Mouse (Mus musculus): ENCODE results near the gene 4930556J24Rik. TPM values are rescaled to one million over a fixed set of nuclear protein-coding genes. Genes with fewer than 3 reads are reported as not detected.

Gene 4930556J24Rik
- polyA plus RNA-seq, 1 experiment: not detected

- no peak for DNase-seq (ENCODE audit: low read depth)
- TF ChIP-seq POLR2A (IDR thresholded peaks at IDR 0.05; ENCODE audit: borderline replicate concordance, extremely low read depth, insufficient read depth, insufficient read length, poor library complexity, severe bottlenecking) (no peak), CTCF (IDR thresholded peaks at IDR 0.05; ENCODE audit: borderline replicate concordance, extremely low read depth, insufficient read depth, insufficient read length) (no peak)
Measured at GRCm38 (mm10) chr11:3993914-3994313, 17.3 kb upstream of the 4930556J24Rik start.

GRCm38 (mm10) chr11:3993132-3993531 lies 16.6 kb upstream of the 4930556J24Rik start:
- no peak for DNase-seq (ENCODE audit: low read depth)
- TF ChIP-seq POLR2A (IDR thresholded peaks at IDR 0.05; ENCODE audit: borderline replicate concordance, extremely low read depth, insufficient read depth, insufficient read length, poor library complexity, severe bottlenecking): no peak
- no peak for TF ChIP-seq CTCF (IDR thresholded peaks at IDR 0.05; ENCODE audit: borderline replicate concordance, extremely low read depth, insufficient read depth, insufficient read length)

GRCm38 (mm10) chr11:3989748-3990147 lies 13.2 kb upstream of the 4930556J24Rik start:
- DNase-seq (ENCODE audit: low read depth): no peak
- TF ChIP-seq POLR2A (IDR thresholded peaks at IDR 0.05; ENCODE audit: borderline replicate concordance, extremely low read depth, insufficient read depth, insufficient read length, poor library complexity, severe bottlenecking) (no peak), CTCF (IDR thresholded peaks at IDR 0.05; ENCODE audit: borderline replicate concordance, extremely low read depth, insufficient read depth, insufficient read length) (no peak)

- peak; percentile 5 for DNase-seq (ENCODE audit: low read depth)
- TF ChIP-seq POLR2A (IDR thresholded peaks at IDR 0.05; ENCODE audit: borderline replicate concordance, extremely low read depth, insufficient read depth, insufficient read length, poor library complexity, severe bottlenecking): no peak
- TF ChIP-seq CTCF (IDR thresholded peaks at IDR 0.05; ENCODE audit: borderline replicate concordance, extremely low read depth, insufficient read depth, insufficient read length): no peak
Measured at GRCm38 (mm10) chr11:3983863-3984745, 7.5 kb upstream of the 4930556J24Rik start.

- no peak for TF ChIP-seq POLR2A (IDR thresholded peaks at IDR 0.05; ENCODE audit: borderline replicate concordance, extremely low read depth, insufficient read depth, insufficient read length, poor library complexity, severe bottlenecking)
- no peak for TF ChIP-seq CTCF (IDR thresholded peaks at IDR 0.05; ENCODE audit: borderline replicate concordance, extremely low read depth, insufficient read depth, insufficient read length)
- peak; percentile 39 for DNase-seq (ENCODE audit: low read depth)
Measured at GRCm38 (mm10) chr11:3983291-3983862, 6.8 kb upstream of the 4930556J24Rik start, which contains the start of gene Gal3st1. Gal3st1 (plus strand) TSS chr11:3983636.

- no peak for TF ChIP-seq CTCF (IDR thresholded peaks at IDR 0.05; ENCODE audit: borderline replicate concordance, extremely low read depth, insufficient read depth, insufficient read length)
- TF ChIP-seq POLR2A (IDR thresholded peaks at IDR 0.05; ENCODE audit: borderline replicate concordance, extremely low read depth, insufficient read depth, insufficient read length, poor library complexity, severe bottlenecking): no peak
Measured at GRCm38 (mm10) chr11:3982275-3983209, 6.0 kb upstream of the 4930556J24Rik start.

GRCm38 (mm10) chr11:3981536-3981935 lies 5.0 kb upstream of the 4930556J24Rik start:
- TF ChIP-seq CTCF (IDR thresholded peaks at IDR 0.05; ENCODE audit: borderline replicate concordance, extremely low read depth, insufficient read depth, insufficient read length): no peak
- no peak for TF ChIP-seq POLR2A (IDR thresholded peaks at IDR 0.05; ENCODE audit: borderline replicate concordance, extremely low read depth, insufficient read depth, insufficient read length, poor library complexity, severe bottlenecking)
- no peak for DNase-seq (ENCODE audit: low read depth)

More at GRCm38 (mm10) chr11:3982275-3983209, 6.0 kb upstream of the 4930556J24Rik start:
- DNase-seq (ENCODE audit: low read depth): no peak

- DNase-seq (ENCODE audit: low read depth): no peak
- no peak for TF ChIP-seq POLR2A (IDR thresholded peaks at IDR 0.05; ENCODE audit: borderline replicate concordance, extremely low read depth, insufficient read depth, insufficient read length, poor library complexity, severe bottlenecking)
- no peak for TF ChIP-seq CTCF (IDR thresholded peaks at IDR 0.05; ENCODE audit: borderline replicate concordance, extremely low read depth, insufficient read depth, insufficient read length)
Measured at GRCm38 (mm10) chr11:3978421-3978820, 1.8 kb upstream of the 4930556J24Rik start.

- DNase-seq (ENCODE audit: low read depth): no peak
Measured at GRCm38 (mm10) chr11:3974311-3974710, 2.3 kb downstream of the 4930556J24Rik start.

GRCm38 (mm10) chr11:3973081-3973480 lies 3.5 kb downstream of the 4930556J24Rik start:
- no peak for TF ChIP-seq CTCF (IDR thresholded peaks at IDR 0.05; ENCODE audit: borderline replicate concordance, extremely low read depth, insufficient read depth, insufficient read length)
- TF ChIP-seq POLR2A (IDR thresholded peaks at IDR 0.05; ENCODE audit: borderline replicate concordance, extremely low read depth, insufficient read depth, insufficient read length, poor library complexity, severe bottlenecking): no peak
- DNase-seq (ENCODE audit: low read depth): no peak

More at GRCm38 (mm10) chr11:3974311-3974710, 2.3 kb downstream of the 4930556J24Rik start:
- TF ChIP-seq CTCF (IDR thresholded peaks at IDR 0.05; ENCODE audit: borderline replicate concordance, extremely low read depth, insufficient read depth, insufficient read length): no peak
- no peak for TF ChIP-seq POLR2A (IDR thresholded peaks at IDR 0.05; ENCODE audit: borderline replicate concordance, extremely low read depth, insufficient read depth, insufficient read length, poor library complexity, severe bottlenecking)

All from brain, embryonic 14.5 days (tissue).